Mouse (Mus musculus): ENCODE results near the gene Gm1043.
A peak's percentile ranks its signal among the peaks of the same experiment; 100 is the strongest.

The Gm1043 gene

GRCm38 (mm10) chr5:37109280-37109849 lies 24.2 kb downstream of the Gm1043 start:
- DNase-seq (ENCODE audit: low read depth, low spot score) = peak; percentile 82

- no peak for DNase-seq (ENCODE audit: low read depth, low spot score)
These were observed 27.2 kb downstream of the Gm1043 start for GRCm38 (mm10) chr5:37112389-37112788.

DNA sequence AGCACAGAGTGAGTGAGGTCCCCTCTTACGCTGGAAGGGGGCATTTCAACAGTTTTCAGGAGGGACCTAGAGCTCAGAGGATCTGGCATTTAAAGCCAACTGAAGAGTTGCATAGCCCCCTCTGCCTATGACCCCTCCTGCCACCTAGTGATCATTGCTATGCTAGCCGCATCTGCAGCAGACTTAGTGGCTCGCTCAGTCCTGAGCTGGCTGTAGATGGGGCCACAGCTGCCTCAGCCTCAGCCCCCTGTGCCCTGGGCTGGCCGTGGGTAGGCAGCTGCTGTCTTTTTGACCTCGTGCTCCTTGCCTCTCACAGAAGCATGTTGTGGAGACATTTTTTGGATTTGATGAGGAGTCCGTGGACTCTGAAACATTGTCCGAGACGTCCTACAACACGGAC lies 32.0 kb downstream of the Gm1043 start:
- DNase-seq (ENCODE audit: low read depth, low spot score) = no peak

GRCm38 (mm10) chr5:37118242-37118641 lies 33.1 kb downstream of the Gm1043 start:
- DNase-seq (ENCODE audit: low read depth, low spot score) = peak; percentile 65

DNA sequence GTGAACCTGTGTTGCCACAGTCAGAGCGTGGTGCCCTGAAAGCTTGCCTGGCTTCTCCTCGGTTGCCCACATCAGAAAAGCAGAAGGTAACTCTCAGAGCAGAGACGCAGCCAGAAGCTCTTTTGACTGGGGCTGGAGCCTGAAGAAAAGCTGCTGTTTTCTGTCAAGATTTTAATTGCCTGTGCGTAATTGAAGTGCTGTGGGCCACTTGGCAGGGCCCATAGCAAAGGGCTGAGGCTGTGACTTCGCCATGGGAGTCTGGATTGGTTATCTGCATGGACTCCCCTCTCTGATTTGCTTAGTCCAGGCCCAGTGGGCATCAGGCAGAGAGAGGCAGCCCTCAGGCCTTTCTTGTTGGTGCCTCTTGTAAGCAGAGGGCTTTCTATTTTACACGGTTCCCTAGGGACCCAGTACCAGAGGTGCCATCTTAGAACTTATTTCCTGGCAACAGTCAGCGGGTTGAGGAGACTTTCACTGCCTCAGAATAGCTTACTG lies 36.1 kb downstream of the Gm1043 start:
- DNase-seq (ENCODE audit: low read depth, low spot score) = no peak

DNA sequence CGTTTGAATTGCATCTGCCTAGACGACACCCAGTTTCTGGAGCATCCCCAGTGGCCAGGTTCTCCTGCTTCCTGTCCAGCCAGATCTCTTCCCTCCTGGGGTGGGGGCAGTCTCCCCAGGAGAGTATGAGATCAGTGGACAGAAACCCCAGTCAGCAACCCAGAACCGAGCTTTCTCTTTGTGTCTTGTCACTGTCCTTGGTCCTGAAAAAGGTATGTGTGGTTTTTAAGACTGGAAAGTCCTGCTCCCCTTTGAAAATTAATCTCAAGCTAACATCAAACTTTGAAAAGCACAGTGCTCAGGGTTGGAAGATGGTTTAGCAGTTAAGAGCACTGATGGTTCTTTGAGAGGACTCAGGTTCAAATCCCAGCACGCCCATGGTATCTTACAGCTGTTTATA lies 46.7 kb downstream of the Gm1043 start:
- DNase-seq (ENCODE audit: low read depth, low spot score) = peak; percentile 59

DNA sequence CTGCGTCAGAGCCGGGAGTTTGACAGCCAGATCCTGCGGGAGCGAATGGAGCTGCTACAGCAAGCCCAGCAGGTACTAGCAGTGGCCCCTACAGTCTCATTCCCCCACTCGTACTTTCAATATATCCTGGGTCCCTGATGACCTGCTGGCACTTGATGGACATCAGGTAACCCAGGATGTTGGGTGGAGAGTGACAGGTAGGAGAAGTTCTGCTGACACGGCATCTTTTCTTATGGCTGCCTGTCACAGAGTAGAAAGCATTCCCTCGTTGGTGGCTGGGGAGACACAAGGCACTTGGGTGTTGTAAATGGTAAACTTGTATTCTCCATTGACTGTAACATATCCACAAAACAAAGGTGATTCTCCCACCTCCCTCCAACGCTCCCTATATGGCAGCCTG lies 56.6 kb downstream of the Gm1043 start:
- no peak for DNase-seq (ENCODE audit: low read depth, low spot score)

DNA sequence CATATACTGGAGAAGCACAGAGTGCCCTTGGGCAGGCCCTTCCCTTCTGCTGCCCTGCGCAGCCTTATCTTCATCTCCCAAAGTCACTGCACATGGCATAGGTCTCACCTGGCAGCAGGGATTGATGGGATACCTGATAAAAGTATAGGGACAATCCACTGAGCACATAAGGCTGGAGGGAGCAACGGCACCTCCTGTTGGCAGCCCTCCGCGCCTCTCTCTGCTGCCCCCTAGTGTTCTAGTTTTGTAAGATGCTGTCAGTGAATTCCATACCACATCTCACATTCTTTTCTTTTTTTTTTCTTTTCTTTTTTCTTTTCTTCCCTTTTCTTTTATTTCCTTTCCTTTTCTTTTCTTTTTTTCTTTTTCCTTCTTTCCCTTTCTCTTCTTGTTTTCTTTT lies 62.4 kb downstream of the Gm1043 start:
- peak; percentile 67 for DNase-seq (ENCODE audit: low read depth, low spot score)

- no peak for DNase-seq (ENCODE audit: low read depth, low spot score)
These were observed 65.5 kb downstream of the Gm1043 start for GRCm38 (mm10) chr5:37150650-37151049.

DNA sequence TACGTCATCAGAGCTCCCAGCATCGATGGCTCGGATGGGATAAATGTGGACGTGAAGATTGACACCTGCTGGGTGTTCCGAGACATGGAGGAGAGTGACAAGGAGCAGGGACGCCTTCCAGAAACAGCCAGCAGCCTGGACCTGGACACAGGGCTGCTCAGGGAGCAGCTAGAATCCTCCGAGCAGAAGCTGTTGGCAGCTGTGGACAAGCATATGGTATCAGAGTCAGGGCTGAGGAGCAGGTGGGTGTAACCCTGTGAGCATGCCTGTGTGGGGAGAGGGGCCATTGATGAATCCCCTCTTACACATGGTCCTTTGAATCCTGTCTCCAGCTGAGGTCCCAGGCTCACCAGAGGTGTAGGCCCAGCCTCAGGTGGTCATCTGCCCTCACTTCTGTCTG lies 69.3 kb downstream of the Gm1043 start:
- DNase-seq (ENCODE audit: low read depth, low spot score) = no peak

GRCm38 (mm10) chr5:37158408-37158807 lies 73.2 kb downstream of the Gm1043 start:
- DNase-seq (ENCODE audit: low read depth, low spot score) = no peak

- peak; percentile 76 for DNase-seq (ENCODE audit: low read depth, low spot score)
These were observed 78.0 kb downstream of the Gm1043 start for GRCm38 (mm10) chr5:37162871-37163781.

DNA sequence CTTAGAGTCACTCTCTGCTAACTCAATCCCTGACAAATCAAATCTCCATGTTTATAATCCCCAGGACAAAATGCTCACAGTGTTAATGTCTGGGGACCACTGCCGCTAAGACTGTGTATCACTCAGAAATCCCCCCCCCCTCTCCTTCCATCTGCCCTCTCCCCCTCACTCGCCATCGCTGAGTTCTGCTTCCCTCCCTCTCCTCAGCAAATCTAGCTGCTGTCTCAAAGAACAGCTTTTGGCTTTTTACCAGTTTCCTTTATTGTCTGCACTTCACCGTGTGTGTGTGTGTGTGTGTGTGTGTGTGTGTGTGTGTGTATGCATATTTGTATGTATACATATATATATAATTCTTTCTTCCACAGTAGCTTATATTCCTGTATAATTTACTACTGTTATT lies 91.3 kb downstream of the Gm1043 start:
- no peak for DNase-seq (ENCODE audit: low read depth, low spot score)

- DNase-seq (ENCODE audit: low read depth, low spot score) = no peak
These were observed 91.9 kb downstream of the Gm1043 start for GRCm38 (mm10) chr5:37177061-37177460.

GRCm38 (mm10) chr5:37178811-37179210 lies 93.6 kb downstream of the Gm1043 start:
- DNase-seq (ENCODE audit: low read depth, low spot score) = no peak

- no peak for DNase-seq (ENCODE audit: low read depth, low spot score)
These were observed 94.7 kb downstream of the Gm1043 start for GRCm38 (mm10) chr5:37179872-37180271.

DNA sequence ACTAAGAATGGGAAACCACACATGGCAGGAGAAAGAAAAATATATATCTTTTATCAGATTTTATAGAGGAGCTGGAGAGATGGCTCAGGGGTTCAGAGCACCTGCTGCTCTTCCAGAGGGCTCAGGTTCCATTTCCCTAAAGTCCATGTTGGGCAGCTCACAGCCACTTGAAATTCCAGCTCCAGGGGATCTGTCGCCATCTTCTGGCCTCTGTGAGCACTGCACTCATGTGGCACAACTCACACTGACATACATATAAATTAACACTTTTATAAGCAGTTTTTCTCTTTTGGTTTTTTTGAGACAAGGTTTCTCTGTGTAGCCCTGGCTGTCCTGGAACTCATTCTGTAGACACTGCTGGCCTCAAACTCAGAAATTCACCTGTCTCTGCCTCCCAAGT lies 95.5 kb downstream of the Gm1043 start:
- DNase-seq (ENCODE audit: low read depth, low spot score) = peak; percentile 41

- no peak for DNase-seq (ENCODE audit: low read depth, low spot score)
These were observed 99.4 kb downstream of the Gm1043 start for GRCm38 (mm10) chr5:37184605-37185004.

DNA sequence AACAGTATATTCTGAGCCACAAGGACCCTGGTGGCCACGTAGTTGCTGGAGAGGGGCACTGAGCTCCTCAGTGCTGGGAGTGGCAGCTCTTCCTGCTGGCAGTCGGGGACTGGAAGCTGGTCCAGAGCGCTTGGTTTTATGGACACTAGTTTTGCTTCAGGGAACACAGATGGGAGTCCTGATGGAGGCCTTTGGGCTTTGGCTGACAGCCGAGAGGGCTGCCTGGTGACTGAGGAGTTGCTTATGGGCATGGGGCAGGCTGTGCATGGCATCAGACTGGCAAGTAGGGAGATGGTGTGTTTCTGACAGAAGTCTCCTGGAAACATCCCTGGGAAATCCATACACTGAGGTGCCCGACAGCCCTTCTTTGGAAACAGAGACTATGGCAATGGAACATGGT lies 105.2 kb downstream of the Gm1043 start:
- no peak for DNase-seq (ENCODE audit: low read depth, low spot score)

- no peak for DNase-seq (ENCODE audit: low read depth, low spot score)
These were observed 111.0 kb downstream of the Gm1043 start for GRCm38 (mm10) chr5:37196196-37196595.

- DNase-seq (ENCODE audit: low read depth, low spot score) = no peak
These were observed 111.6 kb downstream of the Gm1043 start for GRCm38 (mm10) chr5:37196666-37197250.

- no peak for DNase-seq (ENCODE audit: low read depth, low spot score)
These were observed 112.3 kb downstream of the Gm1043 start for GRCm38 (mm10) chr5:37197423-37197822.

All from R1 (cell line).